Mouse (Mus musculus) right cerebral cortex, postnatal 10 days (tissue): ENCODE measurements at regions not wholly inside any gene's neighbourhood (a gene's known extent, or its start where the extent isn't known, plus 50 kb on each side); places are given as distances from the start of the nearest gene placed in this dataset.

Experiments
- DNase-seq, 2 experiments: peaks; one replicate each; pipeline ENCODE4 v3.0.0; 2021; ENCODE audit warnings: low spot score in 2 of 2

GRCm38 (mm10) chr14:80789131-80789530 is 805.2 kb downstream of the Olfm4 start:
- DNase-seq = no peak

GRCm38 (mm10) chr14:80799370-80799959 is 815.6 kb downstream of the Olfm4 start:
- no peak for DNase-seq

- DNase-seq = no peak
These were observed 846.6 kb downstream of the Olfm4 start for GRCm38 (mm10) chr14:80830476-80830875.

- no peak for DNase-seq
These were observed 860.7 kb downstream of the Olfm4 start for GRCm38 (mm10) chr14:80844550-80844949.

- DNase-seq = peak; percentile 92 to 94
These were observed 861.8 kb downstream of the Olfm4 start for GRCm38 (mm10) chr14:80845576-80846269.

- DNase-seq = peak; percentile 38 to 43
These were observed 862.7 kb downstream of the Olfm4 start for GRCm38 (mm10) chr14:80846420-80847083.
